Mouse (Mus musculus) small intestine, adult 2 months (tissue): Measurements from ENCODE around the gene Kcnh4. TPM values are rescaled to one million over a fixed set of nuclear protein-coding genes. Genes with fewer than 3 reads are reported as not detected.
"Not testable (repeated sequence)": the region's sequence is repeated elsewhere in the genome, so short reads cannot be mapped to it uniquely, and the experiment has no call there.

ENCODE experiments used
- H3K27ac ChIP-seq: fragments of 200-500 bp; 2 replicates; pipeline ENCODE4 v1.5.1; 2012; ENCODE audit warnings: low read depth, low read length, control low read depth, inconsistent platforms; ENCODE audit not compliant: insufficient read depth
- H3K27me3 ChIP-seq: fragments of 200-500 bp; 2 replicates; pipeline ENCODE4 v1.6.1; 2012; ENCODE audit warnings: mild to moderate bottlenecking, moderate library complexity, low read length, inconsistent platforms; ENCODE audit not compliant: control insufficient read depth, insufficient read depth
- H3K36me3 ChIP-seq: fragments of 200-500 bp; 2 replicates; pipeline ENCODE4 v1.6.1; 2012; ENCODE audit warnings: mild to moderate bottlenecking, low read length, control low read depth, inconsistent platforms; ENCODE audit not compliant: control insufficient read depth, insufficient read depth
- H3K4me1 ChIP-seq: fragments of 200-500 bp; 2 replicates; pipeline ENCODE4 v1.6.1; 2012; ENCODE audit warnings: low read length, inconsistent platforms, mixed read lengths; ENCODE audit not compliant: control insufficient read depth, insufficient read depth, insufficient read length
- H3K4me3 ChIP-seq: fragments of 200-500 bp; 2 replicates; pipeline ENCODE4 v1.5.1; 2012; ENCODE audit warnings: low read depth, mild to moderate bottlenecking, control low read depth, inconsistent platforms, low read length, moderate library complexity
- CTCF ChIP-seq: fragments of 200-500 bp; IDR thresholded peaks from 2 replicates; pipeline ENCODE4 v1.5.1; 2012; ENCODE audit warnings: low read depth, mild to moderate bottlenecking, control low read depth, inconsistent platforms, low read length, moderate library complexity, mixed read lengths; ENCODE audit not compliant: insufficient replicate concordance, insufficient read length; ENCODE audit errors: extremely low read depth
- POLR2A ChIP-seq: fragments of 200-500 bp; IDR thresholded peaks from 2 replicates; pipeline ENCODE4 v1.6.1; 2012; ENCODE audit warnings: low read depth, mild to moderate bottlenecking, control low read depth, inconsistent platforms, low read length, moderate library complexity
- WGBS: fragments of 180-500 bp; shearing (Covaris S2); methylation state at CpG from one replicate; pipeline ENCODE4 v1.1.7; 2018; 5-methylcytosine and 5-hydroxymethylcytosine counted together
- polyA plus RNA-seq: library from polyadenylated mRNA; depleted of rRNA; stranded (reverse); fragments of >200 nt; gene quantifications from 2 replicates; pipeline ENCODE4 v1.2.3, GENCODE M21; 2012

Kcnh4 gene
- polyA plus RNA-seq, 1 experiment: 0.04 TPM

- Histone ChIP-seq H3K27me3 (no peaks in the 10 kb centered on the region), H3K36me3 (peaks cover 39% of the 10 kb centered on the region), H3K27ac (no peak overlapping the region), H3K4me3 (no peak overlapping the region), H3K4me1 (peaks cover 3% of the 10 kb centered on the region; the same call in 1 of the 2 replicates)
- WGBS: 72% methylated on average over 2 of the region's 2 CpGs
- TF ChIP-seq POLR2A (no peak), CTCF (no peak)
These were observed 31.8 kb upstream of the Kcnh4 start for GRCm38 (mm10) chr11:100791457-100792049.

GRCm38 (mm10) chr11:100790644-100791043, 30.9 kb upstream of the Kcnh4 start:
- H3K36me3 ChIP-seq: peaks cover 37% of the 10 kb centered on the region
- H3K4me1 ChIP-seq, H3K27ac ChIP-seq, H3K27me3 ChIP-seq, H3K4me3 ChIP-seq: not testable (repeated sequence)
- WGBS: 88% methylated on average over 9 of the region's 9 CpGs

GRCm38 (mm10) chr11:100789702-100790101, 30.0 kb upstream of the Kcnh4 start:
- H3K27me3 ChIP-seq: no peaks in the 10 kb centered on the region
- WGBS: 92% methylated on average over 3 of the region's 3 CpGs
- H3K36me3 ChIP-seq: peaks cover 38% of the 10 kb centered on the region
- TF ChIP-seq POLR2A (no peak), CTCF (no peak)
- no peak overlapping the region for H3K4me3 ChIP-seq
- H3K27ac ChIP-seq: no peak overlapping the region
- peaks cover 3% of the 10 kb centered on the region; the same call in 1 of the 2 replicates for H3K4me1 ChIP-seq

GRCm38 (mm10) chr11:100785774-100786173, 26.0 kb upstream of the Kcnh4 start:
- H3K27ac ChIP-seq: no peak overlapping the region
- H3K4me1 ChIP-seq: no peaks in the 10 kb centered on the region
- H3K27me3 ChIP-seq: no peaks in the 10 kb centered on the region
- TF ChIP-seq CTCF (no peak), POLR2A (no peak)
- 89% methylated on average over 2 of the region's 2 CpGs for WGBS
- peaks cover 58% of the 10 kb centered on the region for H3K36me3 ChIP-seq
- no peak overlapping the region for H3K4me3 ChIP-seq

GRCm38 (mm10) chr11:100784286-100784685, 24.5 kb upstream of the Kcnh4 start:
- TF ChIP-seq POLR2A (no peak), CTCF (no peak)
- Histone ChIP-seq H3K36me3 (peaks cover 49% of the 10 kb centered on the region), H3K4me1 (no peaks in the 10 kb centered on the region), H3K27me3 (no peaks in the 10 kb centered on the region), H3K4me3 (no peak overlapping the region), H3K27ac (no peak overlapping the region)
- 85% methylated on average over 8 of the region's 8 CpGs for WGBS

GRCm38 (mm10) chr11:100782568-100782967, 22.8 kb upstream of the Kcnh4 start:
- 83% methylated on average over 13 of the region's 13 CpGs for WGBS
- no peak overlapping the region for H3K27ac ChIP-seq
- H3K27me3 ChIP-seq: no peaks in the 10 kb centered on the region
- H3K4me1 ChIP-seq: no peaks in the 10 kb centered on the region
- peaks cover 35% of the 10 kb centered on the region for H3K36me3 ChIP-seq
- no peak overlapping the region for H3K4me3 ChIP-seq
- no peak for TF ChIP-seq CTCF
- no peak for TF ChIP-seq POLR2A

- peaks cover 35% of the 10 kb centered on the region for H3K36me3 ChIP-seq
- no peaks in the 10 kb centered on the region for H3K4me1 ChIP-seq
- no peak overlapping the region for H3K4me3 ChIP-seq
- no peaks in the 10 kb centered on the region for H3K27me3 ChIP-seq
- no peak for TF ChIP-seq CTCF
- TF ChIP-seq POLR2A: no peak
- no peak overlapping the region for H3K27ac ChIP-seq
- 90% methylated on average over 15 of the region's 15 CpGs for WGBS
These were observed 22.2 kb upstream of the Kcnh4 start for GRCm38 (mm10) chr11:100781763-100782475.
